Mouse (Mus musculus) thymus, adult 2 months (tissue): ENCODE measurements at regions not wholly inside any gene's neighbourhood (a gene's known extent, or its start where the extent isn't known, plus 50 kb on each side); places are given as distances from the start of the nearest gene placed in this dataset.

Experiments
- CTCF ChIP-seq: fragments of 200-500 bp; IDR thresholded peaks from 2 replicates; pipeline ENCODE4 v1.5.1; 2012; ENCODE audit warnings: mild to moderate bottlenecking, control low read depth, low read length, moderate library complexity, borderline replicate concordance; ENCODE audit not compliant: control insufficient read depth, poor library complexity, insufficient read depth; ENCODE audit errors: extremely low read depth
- POLR2A ChIP-seq: fragments of 200-500 bp; IDR thresholded peaks from 2 replicates; pipeline ENCODE4 v1.6.1; 2012; ENCODE audit warnings: mild to moderate bottlenecking, low read length, control low read depth, moderate library complexity; ENCODE audit not compliant: control insufficient read depth, poor library complexity, insufficient read depth; ENCODE audit errors: extremely low read depth

DNA sequence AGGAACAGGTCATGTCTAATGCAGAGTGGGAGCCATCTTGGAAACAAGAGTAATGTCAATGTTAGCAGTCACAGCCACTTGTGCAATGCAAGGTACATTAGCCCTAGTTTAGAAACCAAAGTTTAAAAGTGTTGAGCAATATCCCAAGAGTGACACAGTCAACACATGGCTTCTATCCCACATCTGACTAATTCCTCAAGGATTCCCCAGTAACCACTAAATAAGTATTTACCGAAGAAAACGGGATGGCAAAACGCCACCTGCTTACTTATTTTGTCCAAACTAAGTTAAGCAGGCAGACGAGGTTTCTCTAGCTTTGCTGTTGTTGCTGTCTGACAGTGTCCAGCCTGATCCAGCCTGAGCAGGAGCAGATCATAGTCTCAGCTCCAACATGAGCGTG is 67.1 kb upstream of the Id4 start:
- no peak for TF ChIP-seq POLR2A
- TF ChIP-seq CTCF, result no peak
